Mouse (Mus musculus) liver, embryonic 15.5 days (tissue): Measurements from ENCODE around the gene Thbs2. TPM values are rescaled to one million over a fixed set of nuclear protein-coding genes. Genes with fewer than 3 reads are reported as not detected.

Experiments
- ATAC-seq: fragments of 200-750 bp; cut with Nextera tagmentation; 2 replicates; pipeline ENCODE4 v1.8.0; 2017; ENCODE audit warnings: moderate number of reproducible peaks, mild to moderate bottlenecking, moderate library complexity; ENCODE audit not compliant: insufficient read depth
- H3K27ac ChIP-seq: fragments of 300-500 bp; sonication (generic); replicated peaks from 2 replicates; pipeline ENCODE4 v1.5.1; 2015; ENCODE audit warnings: mild to moderate bottlenecking, inconsistent platforms
- H3K27me3 ChIP-seq: fragments of 300-500 bp; sonication (generic); 2 replicates; pipeline ENCODE4 v1.6.1; 2015; ENCODE audit warnings: mild to moderate bottlenecking, inconsistent platforms
- H3K36me3 ChIP-seq: fragments of 300-500 bp; sonication (generic); replicated peaks from 2 replicates; pipeline ENCODE4 v1.6.1; 2015; ENCODE audit warnings: moderate library complexity, mild to moderate bottlenecking, inconsistent platforms
- H3K4me1 ChIP-seq: fragments of 300-500 bp; sonication (generic); replicated peaks from 2 replicates; pipeline ENCODE4 v1.6.1; 2015; ENCODE audit warnings: inconsistent platforms
- H3K4me2 ChIP-seq: fragments of 300-500 bp; sonication (generic); 2 replicates; pipeline ENCODE4 v1.6.1; 2015; ENCODE audit warnings: moderate library complexity, mild to moderate bottlenecking, inconsistent platforms
- H3K4me3 ChIP-seq: fragments of 300-500 bp; sonication (generic); replicated peaks from 2 replicates; pipeline ENCODE4 v1.5.1; 2015; ENCODE audit warnings: mild to moderate bottlenecking, inconsistent platforms
- H3K9ac ChIP-seq: fragments of 300-500 bp; sonication (generic); 2 replicates; pipeline ENCODE4 v1.6.1; 2015; ENCODE audit warnings: moderate library complexity, mild to moderate bottlenecking, inconsistent platforms
- H3K9me3 ChIP-seq: fragments of 300-500 bp; sonication (generic); replicated peaks from 2 replicates; pipeline ENCODE4 v1.6.1; 2016; ENCODE audit warnings: inconsistent platforms
- WGBS: fragments of 180-500 bp; shearing (Covaris S2); methylation state at CpG from one replicate; pipeline ENCODE4 v1.1.7; 2015; ENCODE audit warnings: mixed read lengths; ENCODE audit not compliant: insufficient replicate concordance; 5-methylcytosine and 5-hydroxymethylcytosine counted together
- polyA plus RNA-seq: library from polyadenylated mRNA; unstranded; fragments of >200 nt; fragmentation: Nextera tagmentation; extraction: Ambion mirVana; gene quantifications from 2 replicates; pipeline ENCODE4 v1.2.1, GENCODE M21; 2015

The Thbs2 gene
- 1.9 and 2.2 TPM in 2 replicates for polyA plus RNA-seq

DNA sequence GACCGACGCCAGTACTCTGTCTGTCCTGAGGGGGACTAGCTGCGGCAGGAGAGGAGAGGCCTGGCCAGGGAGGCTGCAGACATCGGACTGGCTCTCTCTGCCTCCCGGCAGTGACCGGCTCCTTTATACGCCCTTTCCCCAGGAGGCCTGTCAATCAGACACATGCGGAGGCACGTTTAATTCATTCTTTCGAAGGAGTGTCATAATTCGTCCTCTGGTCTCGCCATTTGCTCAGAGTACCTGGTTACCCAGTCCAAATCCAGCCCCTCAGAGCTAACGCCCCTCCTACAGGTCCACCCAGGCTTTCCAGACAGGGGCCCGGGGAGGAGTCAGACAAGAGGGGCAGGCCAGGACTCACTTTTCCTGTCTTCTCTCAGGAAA is at the start of gene Thbs2:
TSS of gene Thbs2 (minus strand) at position 242 of the 381 bp plus-strand sequence.
- Histone ChIP-seq H3K4me2 (no peak within 1 kb of the TSS), H3K27ac (no peak within 1 kb of the TSS), H3K4me3 (0 out of 2 replicates have a peak within 1 kb of the TSS, but pooled peaks have one; percentile 3), H3K36me3 (no peaks in the 10 kb centered on the region), H3K27me3 (0 out of 2 replicates have a peak, but pooled peaks cover 3% of the 10 kb centered on the region), H3K9ac (no peak within 1 kb of the TSS), H3K4me1 (no peaks in the 10 kb centered on the region), H3K9me3 (no peaks in the 10 kb centered on the region)
- 6% methylated on average over 14 of the region's 14 CpGs for WGBS
- ATAC-seq = no peak

DNA sequence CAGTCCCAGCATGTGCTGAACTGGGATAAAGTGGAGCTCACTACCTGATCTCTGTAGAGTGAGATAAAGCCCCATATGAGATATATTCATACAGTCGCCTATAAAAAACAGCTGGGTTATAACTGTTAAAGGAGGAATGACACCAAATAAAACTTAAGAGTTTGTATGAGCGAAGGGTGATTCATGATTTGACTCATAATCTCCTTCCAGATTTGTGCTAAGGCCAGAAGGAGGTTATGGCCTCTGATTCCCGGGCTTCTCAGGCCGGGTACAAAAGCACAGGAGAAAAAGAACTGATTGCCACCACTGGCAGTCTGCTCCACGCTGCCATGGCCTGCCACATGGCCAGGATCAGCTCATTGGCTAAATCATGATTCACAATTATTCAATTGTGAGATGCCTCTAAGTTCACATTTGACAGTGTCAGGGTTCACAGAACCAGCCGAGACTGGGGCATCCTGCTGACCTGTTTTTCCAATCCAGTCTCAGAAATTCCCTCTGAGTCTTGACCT is 41.5 kb upstream of the Thbs2 start:
- Histone ChIP-seq H3K27ac (no peak overlapping the region), H3K4me1 (no peaks in the 10 kb centered on the region), H3K9me3 (no peaks in the 10 kb centered on the region), H3K9ac (no peak overlapping the region), H3K4me2 (no peak overlapping the region), H3K27me3 (no peaks in the 10 kb centered on the region), H3K4me3 (no peak overlapping the region), H3K36me3 (no peaks in the 10 kb centered on the region)
- WGBS = 50% methylated on average over 6 of the region's 6 CpGs
- no peak for ATAC-seq

DNA sequence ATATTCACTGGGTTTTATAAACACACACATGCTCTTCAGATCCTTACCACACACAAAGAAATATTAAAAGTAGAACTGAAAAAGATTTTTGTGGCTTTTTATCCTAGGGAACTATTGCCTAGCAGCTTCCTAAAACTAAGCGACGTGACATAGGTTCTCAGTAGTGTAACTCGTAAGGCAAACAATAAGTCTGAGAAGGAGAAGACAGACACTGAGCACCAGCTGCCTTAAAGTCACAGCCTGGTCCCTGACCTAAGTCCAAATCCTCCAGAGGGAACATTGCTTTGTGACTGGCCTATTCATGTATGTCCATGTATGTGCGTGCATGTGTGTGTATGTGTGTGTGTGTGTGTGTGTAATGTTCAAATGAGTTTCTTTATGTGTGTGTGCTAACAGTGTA is 40.3 kb upstream of the Thbs2 start:
- WGBS = 66% methylated on average over 4 of the region's 4 CpGs
- ATAC-seq = no peak

DNA sequence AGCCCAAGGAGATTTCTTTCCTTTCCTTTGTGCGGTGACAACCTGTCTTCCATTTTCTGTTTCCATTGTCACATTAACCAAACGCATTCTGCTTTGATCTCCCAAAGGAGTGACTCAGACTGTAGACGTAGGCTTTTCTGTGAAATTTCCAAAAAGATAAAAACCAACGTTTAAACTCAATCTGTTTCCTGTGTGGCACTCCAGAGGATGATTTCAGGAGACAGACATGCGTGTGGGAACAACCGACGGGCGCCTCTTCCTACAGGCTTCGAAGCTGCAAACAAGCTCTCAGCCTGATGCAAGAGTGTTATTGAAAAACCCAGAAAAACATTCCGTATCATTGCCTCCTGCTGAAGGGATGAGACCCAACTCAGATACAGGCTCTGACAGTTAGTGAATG is 39.9 kb upstream of the Thbs2 start:
- Histone ChIP-seq H3K4me1 (no peaks in the 10 kb centered on the region), H3K4me3 (no peak overlapping the region), H3K9me3 (no peaks in the 10 kb centered on the region), H3K27me3 (no peaks in the 10 kb centered on the region), H3K36me3 (no peaks in the 10 kb centered on the region), H3K9ac (no peak overlapping the region), H3K4me2 (no peak overlapping the region), H3K27ac (no peak overlapping the region)
- no peak for ATAC-seq
- 37% methylated on average over 10 of the region's 10 CpGs for WGBS

More for the DNA sequence above, 40.3 kb upstream of the Thbs2 start:
- Histone ChIP-seq H3K4me3 (no peak overlapping the region), H3K9ac (no peak overlapping the region), H3K27ac (no peak overlapping the region), H3K36me3 (no peaks in the 10 kb centered on the region), H3K4me1 (no peaks in the 10 kb centered on the region), H3K27me3 (no peaks in the 10 kb centered on the region), H3K4me2 (no peak overlapping the region), H3K9me3 (no peaks in the 10 kb centered on the region)

DNA sequence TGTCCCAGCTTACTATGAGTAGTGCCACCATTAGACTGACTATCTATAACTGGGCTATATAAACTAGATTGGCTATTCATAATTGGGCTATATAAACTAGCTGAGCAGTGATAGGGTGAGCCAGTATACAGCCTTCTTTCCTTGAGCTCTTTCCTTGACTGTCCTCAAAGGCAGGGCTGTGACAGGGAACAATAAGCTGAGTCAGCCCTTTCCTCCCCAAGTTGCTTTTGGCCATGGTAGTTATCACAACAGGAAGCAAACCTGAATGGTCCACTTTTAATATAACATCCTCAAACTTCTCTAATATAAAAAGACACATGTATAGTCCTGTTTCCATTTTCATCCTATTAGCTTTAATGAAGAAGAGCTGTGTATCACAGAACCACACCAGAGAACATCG is 39.0 kb upstream of the Thbs2 start:
- WGBS = 67% methylated on average over 1 of the region's 1 CpGs
- H3K27me3 ChIP-seq = no peaks in the 10 kb centered on the region
- no peak for ATAC-seq
- H3K27ac ChIP-seq = no peak overlapping the region
- H3K4me3 ChIP-seq = no peak overlapping the region
- H3K4me2 ChIP-seq = no peak overlapping the region
- H3K36me3 ChIP-seq = no peaks in the 10 kb centered on the region
- H3K4me1 ChIP-seq = no peaks in the 10 kb centered on the region
- no peaks in the 10 kb centered on the region for H3K9me3 ChIP-seq
- no peak overlapping the region for H3K9ac ChIP-seq

DNA sequence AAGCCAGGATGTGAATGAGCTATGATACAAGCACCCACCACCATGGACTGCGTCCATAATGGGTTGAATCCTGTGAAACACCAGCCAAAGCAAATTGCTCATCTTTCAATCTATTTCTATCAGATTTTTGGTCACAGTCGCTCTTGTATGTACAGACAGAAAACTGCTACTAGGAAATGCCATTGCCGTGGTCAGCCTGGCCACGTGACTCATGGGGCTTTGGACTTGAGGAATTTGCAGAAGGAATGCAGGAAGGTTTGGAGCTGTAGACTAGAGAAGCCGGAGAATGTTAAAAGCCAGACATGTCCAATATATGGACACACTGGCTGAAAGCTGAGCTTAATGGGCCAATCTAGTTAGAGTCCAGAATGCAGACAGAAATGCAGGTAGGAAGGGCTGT is 36.6 kb upstream of the Thbs2 start:
- Histone ChIP-seq H3K4me2 (no peak overlapping the region), H3K4me3 (no peak overlapping the region), H3K27me3 (no peaks in the 10 kb centered on the region), H3K27ac (no peak overlapping the region), H3K9me3 (no peaks in the 10 kb centered on the region), H3K36me3 (no peaks in the 10 kb centered on the region), H3K4me1 (no peaks in the 10 kb centered on the region), H3K9ac (no peak overlapping the region)
- WGBS = 53% methylated on average over 5 of the region's 5 CpGs
- no peak for ATAC-seq

DNA sequence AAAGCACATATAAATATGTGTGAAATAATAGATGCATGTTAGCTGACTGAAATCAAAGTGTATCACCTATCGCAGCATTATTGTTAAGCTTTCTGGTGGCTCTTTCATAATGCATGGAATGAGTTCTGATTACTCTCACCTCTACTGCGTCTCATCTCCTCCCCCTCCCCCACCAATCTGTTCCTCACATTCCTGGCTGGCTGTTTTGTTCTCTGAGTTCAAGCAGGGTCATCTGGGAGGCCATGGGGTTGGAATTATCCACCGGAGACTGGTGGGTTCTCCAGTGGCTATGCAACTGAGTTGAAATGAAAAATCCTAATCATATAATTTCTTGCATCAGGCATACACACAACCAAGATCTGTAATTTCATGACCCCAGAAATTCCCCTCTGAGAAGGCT is 33.4 kb upstream of the Thbs2 start:
- Histone ChIP-seq H3K4me1 (no peaks in the 10 kb centered on the region), H3K4me3 (no peak overlapping the region), H3K9me3 (no peaks in the 10 kb centered on the region), H3K4me2 (no peak overlapping the region), H3K9ac (no peak overlapping the region), H3K36me3 (no peaks in the 10 kb centered on the region), H3K27me3 (no peaks in the 10 kb centered on the region), H3K27ac (no peak overlapping the region)
- ATAC-seq = no peak
- 46% methylated on average over 3 of the region's 3 CpGs for WGBS

DNA sequence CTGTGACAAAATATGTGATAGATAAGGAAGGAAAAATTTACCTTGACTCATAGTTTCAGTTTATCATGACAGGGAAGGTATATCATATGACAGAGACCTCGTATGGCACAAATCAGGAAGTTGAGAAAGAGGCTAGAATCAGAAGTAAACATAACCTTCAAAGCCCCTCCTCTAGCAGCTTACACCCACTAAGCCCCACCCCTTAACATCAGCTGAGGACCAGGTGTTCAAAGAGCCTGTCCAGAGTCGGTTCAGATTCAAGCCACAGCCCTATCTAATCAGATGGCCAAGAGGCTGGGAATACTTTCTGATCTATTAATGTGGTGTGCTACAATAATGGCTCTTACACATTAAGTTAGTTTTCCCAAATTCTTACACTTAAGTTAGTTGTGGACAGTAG is 30.8 kb upstream of the Thbs2 start:
- 8% methylated on average over 2 of the region's 2 CpGs for WGBS
- H3K36me3 ChIP-seq = no peaks in the 10 kb centered on the region

DNA sequence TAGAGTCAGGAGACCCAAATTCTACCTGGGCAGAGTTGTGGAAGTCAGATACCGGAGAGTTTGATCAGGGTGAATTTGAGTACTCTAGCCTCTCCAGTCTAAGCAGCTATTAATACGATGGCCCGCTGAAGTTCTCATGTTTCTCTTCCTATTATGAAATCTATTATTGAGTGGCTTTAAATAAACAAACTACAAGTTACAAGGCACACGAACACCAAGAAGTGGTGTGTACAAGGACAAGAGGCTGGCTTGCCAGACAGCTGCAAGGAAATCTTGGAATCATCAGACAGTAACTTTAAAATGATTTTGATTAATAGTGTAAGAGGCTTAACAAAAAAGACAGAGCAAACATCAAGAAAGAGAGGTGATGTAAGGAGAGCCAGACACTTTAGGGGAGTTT is 27.3 kb upstream of the Thbs2 start:
- no peaks in the 10 kb centered on the region for H3K4me1 ChIP-seq
- H3K9me3 ChIP-seq = no peaks in the 10 kb centered on the region
- H3K27me3 ChIP-seq = no peaks in the 10 kb centered on the region
- no peak overlapping the region for H3K4me3 ChIP-seq
- no peak overlapping the region for H3K27ac ChIP-seq
- WGBS = 54% methylated on average over 4 of the region's 4 CpGs
- no peak overlapping the region for H3K4me2 ChIP-seq
- H3K36me3 ChIP-seq = no peaks in the 10 kb centered on the region
- no peak overlapping the region for H3K9ac ChIP-seq
- no peak for ATAC-seq

More for the DNA sequence above, 30.8 kb upstream of the Thbs2 start:
- no peak for ATAC-seq
- no peaks in the 10 kb centered on the region for H3K4me1 ChIP-seq
- H3K9me3 ChIP-seq = no peaks in the 10 kb centered on the region
- no peaks in the 10 kb centered on the region for H3K27me3 ChIP-seq
- H3K4me2 ChIP-seq = no peak overlapping the region
- H3K4me3 ChIP-seq = no peak overlapping the region
- no peak overlapping the region for H3K27ac ChIP-seq
- H3K9ac ChIP-seq = no peak overlapping the region

DNA sequence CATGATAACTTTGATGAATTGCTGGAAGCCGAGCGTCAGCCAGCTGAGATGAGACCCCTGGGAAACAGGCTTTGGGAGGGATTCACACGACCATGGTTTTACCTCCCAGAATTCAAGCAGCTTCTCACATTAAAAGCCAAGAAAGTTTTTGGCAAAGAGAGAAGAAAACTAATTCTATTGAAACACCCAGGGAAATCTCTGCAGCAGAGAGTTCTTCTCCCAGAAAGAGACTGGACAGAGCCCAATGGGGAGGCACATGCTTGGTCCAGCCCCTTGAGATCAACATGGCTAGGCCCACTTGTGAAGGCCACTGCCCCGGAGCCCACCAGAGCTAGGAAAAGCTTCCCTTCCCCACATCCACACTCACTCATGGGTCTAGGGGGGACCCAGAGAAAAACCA is 26.9 kb upstream of the Thbs2 start:
- Histone ChIP-seq H3K4me3 (no peak overlapping the region), H3K36me3 (no peaks in the 10 kb centered on the region), H3K27me3 (no peaks in the 10 kb centered on the region), H3K9me3 (no peaks in the 10 kb centered on the region), H3K27ac (no peak overlapping the region), H3K9ac (no peak overlapping the region), H3K4me1 (no peaks in the 10 kb centered on the region), H3K4me2 (no peak overlapping the region)
- ATAC-seq = no peak
- 56% methylated on average over 4 of the region's 4 CpGs for WGBS

DNA sequence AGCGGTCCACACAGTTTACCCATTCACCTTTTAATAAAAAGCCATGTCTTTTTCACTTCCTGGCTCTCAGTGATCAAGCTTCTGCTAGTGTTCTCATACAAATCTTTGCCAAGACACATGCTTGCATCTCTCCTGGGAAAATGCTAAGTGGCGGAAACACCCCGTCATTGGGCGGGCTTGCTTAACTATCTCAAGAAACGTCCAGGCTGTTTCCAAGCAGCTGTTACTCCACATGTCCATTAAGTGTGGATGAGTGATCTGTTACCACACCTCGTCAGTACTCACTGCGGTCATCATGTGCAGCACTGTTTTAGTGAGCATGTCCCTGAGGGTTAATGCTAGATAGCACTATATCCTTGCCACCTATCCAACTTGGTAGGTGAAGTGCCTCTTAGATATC is 26.2 kb upstream of the Thbs2 start:
- 68% methylated on average over 7 of the region's 7 CpGs for WGBS
- no peak overlapping the region for H3K27ac ChIP-seq
- H3K9me3 ChIP-seq = no peaks in the 10 kb centered on the region

DNA sequence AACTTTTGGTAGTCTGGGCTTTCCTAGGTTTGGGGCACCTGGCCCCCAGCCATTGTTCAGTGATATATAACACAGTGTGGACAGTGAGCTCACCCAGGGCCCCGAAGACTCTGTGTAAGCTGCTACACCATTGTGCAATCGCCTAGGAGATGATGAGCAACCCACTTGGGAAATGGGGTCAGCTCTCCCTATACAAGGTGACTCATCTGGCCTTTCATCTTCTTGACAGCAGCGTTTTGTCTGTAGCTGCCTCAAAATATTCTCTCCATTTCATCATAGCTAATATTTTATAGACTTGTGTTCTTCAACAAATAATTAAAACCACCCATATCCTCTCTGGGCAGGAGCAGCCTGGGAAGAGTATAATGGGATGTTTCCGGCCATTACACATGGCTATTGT is 24.8 kb upstream of the Thbs2 start:
- no peaks in the 10 kb centered on the region for H3K9me3 ChIP-seq
- 47% methylated on average over 4 of the region's 4 CpGs for WGBS
- no peak overlapping the region for H3K9ac ChIP-seq
- no peak for ATAC-seq
- H3K36me3 ChIP-seq = no peaks in the 10 kb centered on the region
- no peaks in the 10 kb centered on the region for H3K27me3 ChIP-seq
- H3K4me2 ChIP-seq = no peak overlapping the region
- H3K4me1 ChIP-seq = no peaks in the 10 kb centered on the region
- no peak overlapping the region for H3K27ac ChIP-seq
- H3K4me3 ChIP-seq = no peak overlapping the region

More for the DNA sequence above, 26.2 kb upstream of the Thbs2 start:
- Histone ChIP-seq H3K27me3 (no peaks in the 10 kb centered on the region), H3K4me3 (no peak overlapping the region), H3K4me1 (no peaks in the 10 kb centered on the region), H3K9ac (no peak overlapping the region), H3K36me3 (no peaks in the 10 kb centered on the region), H3K4me2 (no peak overlapping the region)
- no peak for ATAC-seq
